Mouse (Mus musculus): ENCODE data around the gene Bloc1s3.

Bloc1s3 gene

DNA sequence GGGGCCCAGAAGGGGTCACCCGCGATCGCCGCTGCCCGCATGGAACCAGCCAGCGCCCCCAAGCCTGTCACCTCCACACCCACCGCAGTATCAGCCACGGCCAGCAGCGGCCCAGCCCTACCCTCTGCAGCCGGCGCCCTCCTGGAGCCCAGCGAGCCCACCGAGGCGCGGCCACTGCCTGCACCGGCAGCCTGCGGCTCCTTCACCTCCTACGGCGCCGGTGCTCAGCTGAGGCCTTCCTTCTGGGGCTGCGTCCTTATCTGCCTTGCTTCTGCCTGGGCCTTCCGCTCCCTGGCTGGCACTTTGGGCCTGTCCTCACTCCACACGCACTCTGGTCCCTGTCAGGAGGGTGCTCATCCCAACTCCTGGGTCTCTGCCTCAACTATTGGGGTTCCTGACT lies 11.9 kb upstream of the Bloc1s3 start:
- intact Hi-C loops (cut with DNase I) = loop anchor here (5.0 kb wide), 1 partner anchor 37 kb away; no protein-coding TSS in a partner anchor

- intact Hi-C loops (cut with DNase I) = loop anchor here (10.0 kb wide), 1 partner anchor 113 kb away; the partner anchor contains the start of genes Ckm and Klc3
These were observed 9.6 kb upstream of the Bloc1s3 start, which contains the start of gene Nkpd1 for GRCm38 (mm10) chr7:19517652-19518365. Nkpd1 (plus strand) TSS chr7:19517838.

DNA sequence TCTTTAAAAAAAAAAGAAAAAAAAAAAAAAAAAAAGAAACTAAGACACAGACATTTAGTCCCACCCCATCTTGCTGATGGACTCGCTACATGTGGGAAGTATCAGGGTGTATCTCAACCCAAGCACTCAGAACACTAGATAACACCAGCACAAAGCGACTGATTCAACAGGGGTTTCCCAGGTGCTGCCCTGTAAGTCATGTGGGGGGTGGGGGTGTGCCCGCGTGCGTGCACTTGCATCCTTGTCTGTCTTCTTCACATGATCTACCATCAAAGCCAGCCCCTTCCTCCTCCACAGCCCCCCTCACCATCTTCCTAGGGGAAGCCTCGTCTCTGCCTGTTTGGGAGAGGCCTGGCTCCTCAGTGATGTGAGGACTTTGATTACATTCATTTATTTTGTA lies 4.2 kb upstream of the Bloc1s3 start:
- intact Hi-C loops (cut with DNase I) = loop anchor here (10.0 kb wide), 1 partner anchor 108 kb away; the partner anchor contains the start of genes Ckm and Klc3

GRCm38 (mm10) chr7:19511934-19512333 lies 3.8 kb upstream of the Bloc1s3 start:
- intact Hi-C loops (cut with DNase I) = loop anchor here (10.0 kb wide), 1 partner anchor 107 kb away; the partner anchor contains the start of genes Ckm and Klc3

DNA sequence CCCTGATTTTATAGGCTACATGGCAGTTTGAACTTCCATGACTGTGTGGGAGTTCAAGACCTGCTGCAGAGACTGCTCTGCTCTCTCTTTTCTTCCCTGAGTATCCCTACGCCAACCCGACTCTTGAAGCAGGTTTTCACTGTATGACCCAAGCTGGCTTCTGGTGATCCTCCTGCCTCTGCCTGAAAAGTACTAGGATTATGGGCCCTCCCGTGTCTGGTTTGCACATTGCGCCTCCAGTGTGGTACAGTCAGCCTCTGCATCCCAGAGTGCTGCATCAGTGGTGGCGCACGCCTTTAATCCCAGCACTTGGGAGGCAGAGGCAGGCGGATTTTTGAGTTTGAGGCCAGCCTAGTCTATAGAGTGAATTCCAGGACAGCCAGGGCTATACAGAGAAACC lies 1.6 kb upstream of the Bloc1s3 start:
- intact Hi-C loops (cut with DNase I) = loop anchor here (5.0 to 10.0 kb wide), 3 partner anchors 52 to 105 kb away; partner anchors contain the start of genes Ckm, Klc3 and Mark4

DNA sequence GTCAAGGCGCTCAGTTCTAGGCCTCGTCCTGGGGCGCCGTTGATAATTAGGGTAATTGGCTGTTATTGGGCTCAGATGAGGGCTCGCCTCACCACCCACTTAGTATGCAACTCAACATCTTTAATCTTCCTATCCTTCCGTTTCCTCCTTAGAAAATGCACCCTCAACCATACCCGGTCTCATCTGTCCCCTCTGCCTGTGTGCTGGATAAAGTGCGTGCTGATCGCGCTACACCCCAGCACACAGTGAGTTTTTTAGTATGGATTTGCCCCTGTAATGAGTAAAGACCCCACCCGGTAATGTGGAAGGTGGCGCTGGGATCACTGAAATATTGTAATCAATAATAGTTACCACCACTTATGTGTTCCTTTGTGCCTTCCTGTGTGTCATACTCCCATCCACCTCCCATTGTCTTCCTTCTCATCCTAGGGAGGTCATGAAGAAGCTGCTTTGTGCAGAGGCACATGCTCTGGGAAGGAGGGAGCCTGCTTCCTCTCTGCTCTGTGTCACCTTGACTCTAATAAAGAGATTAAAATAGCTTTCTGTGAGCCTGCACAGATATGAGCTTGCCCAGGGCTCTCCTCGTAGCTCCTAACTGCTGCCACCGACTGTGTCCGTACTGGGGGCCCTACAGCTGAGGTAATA lies 879 bp upstream of the Bloc1s3 start:
- intact Hi-C loops (cut with DNase I) = loop anchor here (5.0 kb wide), 2 partner anchors 52 to 63 kb away; partner anchors contain the start of gene Mark4

DNA sequence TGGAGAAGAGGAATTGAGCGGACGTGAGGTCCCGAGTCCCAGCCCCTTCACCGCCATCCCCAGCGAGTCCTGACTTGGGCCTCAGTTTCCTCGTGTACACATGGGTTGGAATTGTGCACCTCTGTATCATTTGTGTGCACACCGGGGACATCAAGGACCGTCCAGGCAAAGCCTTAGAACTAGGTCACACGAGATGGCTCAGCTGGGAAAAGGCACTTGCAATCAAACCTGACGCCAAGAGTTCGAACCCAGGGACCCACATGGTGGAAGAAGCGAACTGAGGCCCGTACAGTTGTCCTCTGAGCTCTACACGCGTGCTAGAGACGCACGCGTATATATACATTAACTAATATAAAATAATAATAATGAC lies 570 bp downstream of the Bloc1s3 start:
- intact Hi-C loops (cut with DNase I) = loop anchor here (5.0 kb wide), 2 partner anchors 50 to 65 kb away; partner anchors contain the start of gene Mark4

DNA sequence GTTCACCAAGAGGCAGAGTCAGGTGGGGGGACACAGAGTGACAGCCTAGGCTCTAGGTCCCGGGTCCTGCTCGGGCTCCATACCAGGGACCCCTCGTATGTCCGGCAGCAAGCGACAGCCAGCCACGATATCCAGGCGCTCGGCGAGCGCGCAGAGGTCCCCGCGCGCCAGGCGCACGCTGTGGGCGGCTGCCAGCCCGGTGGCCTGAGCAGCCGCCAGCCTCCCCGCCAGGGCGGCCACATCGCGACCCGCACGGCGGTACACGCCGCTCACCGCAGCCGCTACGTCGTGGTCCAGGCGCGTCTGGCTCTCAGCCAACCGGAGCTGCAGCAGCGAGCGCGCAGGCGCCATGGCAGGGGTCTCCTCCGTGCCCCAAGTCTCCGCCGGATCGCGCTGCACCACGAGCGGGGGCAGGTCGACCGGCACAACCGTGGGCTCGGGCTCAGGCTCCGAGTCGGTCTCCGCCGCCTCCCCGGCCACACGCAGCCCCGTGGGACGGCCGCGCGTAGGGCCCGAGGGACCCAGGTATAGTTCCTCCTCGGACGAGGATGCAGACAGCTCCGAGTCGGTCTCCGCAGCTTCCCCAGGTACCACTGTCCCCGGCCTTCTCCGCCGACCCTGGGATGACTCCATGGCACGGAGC lies 1.1 kb downstream of the Bloc1s3 start:
- intact Hi-C loops (cut with DNase I) = loop anchor here (5.0 kb wide), 2 partner anchors 50 to 65 kb away; partner anchors contain the start of gene Mark4

- intact Hi-C loops (cut with DNase I) = loop anchor here (5.0 kb wide), 2 partner anchors 49 to 66 kb away; partner anchors contain the start of gene Mark4
These were observed 1.8 kb downstream of the Bloc1s3 start for GRCm38 (mm10) chr7:19506326-19506725.

DNA sequence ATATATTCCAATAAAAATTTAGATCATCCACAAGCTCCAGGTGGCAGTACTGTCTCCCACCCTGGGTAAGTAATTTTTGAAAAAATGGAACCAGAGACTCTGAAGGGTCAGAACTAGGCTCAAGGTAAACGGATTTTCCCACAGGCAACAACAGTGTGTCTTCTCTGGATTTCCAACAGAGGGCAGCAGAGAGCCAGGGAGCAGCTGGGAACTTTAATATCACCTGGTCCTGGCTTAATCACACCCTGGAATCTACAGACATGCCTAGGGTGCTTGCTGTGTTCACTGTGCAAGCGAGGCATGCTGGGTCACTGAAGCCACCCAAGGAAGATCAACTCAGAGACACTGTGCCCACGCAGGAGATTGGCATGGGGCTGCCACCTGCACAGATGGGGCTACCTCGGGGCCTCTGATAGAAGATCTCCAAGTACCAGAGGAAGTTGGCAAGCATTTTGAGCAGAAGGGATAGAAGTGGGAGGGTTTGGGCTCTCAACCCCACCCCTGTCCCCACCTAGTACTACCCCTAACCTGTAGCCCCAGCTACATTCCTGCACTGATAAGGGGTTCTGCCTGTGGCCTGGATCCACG lies 4.6 kb downstream of the Bloc1s3 start:
- intact Hi-C loops (cut with DNase I) = no loop called here

- intact Hi-C loops (cut with DNase I) = no loop called here
These were observed 6.5 kb downstream of the Bloc1s3 start for GRCm38 (mm10) chr7:19501658-19502057.

DNA sequence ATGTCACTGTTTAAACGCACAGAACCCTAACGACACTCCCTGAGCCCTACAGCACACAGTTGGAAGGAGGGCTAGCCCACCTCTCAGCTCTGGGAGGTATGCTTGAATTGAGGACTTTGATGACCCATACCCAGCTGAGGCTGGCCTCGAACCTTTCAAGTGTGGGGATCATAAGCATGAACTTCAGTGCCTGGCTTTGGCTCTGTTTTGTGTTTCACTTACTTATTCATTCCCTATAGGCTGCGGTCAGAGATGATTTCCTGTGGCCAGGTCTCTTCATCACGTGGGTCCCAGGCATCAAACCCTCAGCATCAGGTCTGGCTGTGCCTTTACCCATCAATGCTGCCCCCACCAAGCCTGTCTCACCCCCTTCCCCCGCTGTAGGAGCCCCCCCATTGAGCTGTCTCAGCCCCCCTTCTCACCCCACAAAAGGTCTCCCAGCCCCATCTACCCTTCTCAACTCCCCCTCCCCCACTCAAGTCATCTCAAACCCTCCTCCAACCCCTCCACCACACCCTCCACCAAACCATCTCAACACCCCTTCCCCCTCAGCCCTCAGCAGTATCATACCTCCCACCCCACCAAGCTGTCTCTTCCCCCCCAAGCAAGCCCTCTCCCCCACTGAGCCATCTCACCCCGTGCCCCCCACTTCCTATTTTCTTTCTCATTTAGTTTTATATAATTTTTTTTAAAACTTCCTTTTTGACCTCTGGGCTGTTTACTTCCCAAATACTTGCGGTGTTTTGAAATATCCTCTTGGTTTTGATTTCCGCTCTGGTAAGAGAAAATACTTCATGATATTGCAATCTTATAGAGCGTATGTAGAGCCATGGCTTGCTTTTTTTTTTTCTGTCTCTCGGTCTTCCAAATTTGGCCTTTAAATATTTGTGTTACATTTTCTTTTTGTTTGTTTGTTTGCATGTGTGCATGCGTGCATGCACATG lies 7.5 kb downstream of the Bloc1s3 start:
- intact Hi-C loops (cut with DNase I) = no loop called here

- intact Hi-C loops (cut with DNase I) = no loop called here
These were observed 9.8 kb downstream of the Bloc1s3 start for GRCm38 (mm10) chr7:19498326-19498725.

GRCm38 (mm10) chr7:19496214-19496555 lies 12.0 kb downstream of the Bloc1s3 start:
- intact Hi-C loops (cut with DNase I) = no loop called here

- intact Hi-C loops (cut with DNase I) = no loop called here
These were observed 12.5 kb downstream of the Bloc1s3 start for GRCm38 (mm10) chr7:19495521-19496213.

DNA sequence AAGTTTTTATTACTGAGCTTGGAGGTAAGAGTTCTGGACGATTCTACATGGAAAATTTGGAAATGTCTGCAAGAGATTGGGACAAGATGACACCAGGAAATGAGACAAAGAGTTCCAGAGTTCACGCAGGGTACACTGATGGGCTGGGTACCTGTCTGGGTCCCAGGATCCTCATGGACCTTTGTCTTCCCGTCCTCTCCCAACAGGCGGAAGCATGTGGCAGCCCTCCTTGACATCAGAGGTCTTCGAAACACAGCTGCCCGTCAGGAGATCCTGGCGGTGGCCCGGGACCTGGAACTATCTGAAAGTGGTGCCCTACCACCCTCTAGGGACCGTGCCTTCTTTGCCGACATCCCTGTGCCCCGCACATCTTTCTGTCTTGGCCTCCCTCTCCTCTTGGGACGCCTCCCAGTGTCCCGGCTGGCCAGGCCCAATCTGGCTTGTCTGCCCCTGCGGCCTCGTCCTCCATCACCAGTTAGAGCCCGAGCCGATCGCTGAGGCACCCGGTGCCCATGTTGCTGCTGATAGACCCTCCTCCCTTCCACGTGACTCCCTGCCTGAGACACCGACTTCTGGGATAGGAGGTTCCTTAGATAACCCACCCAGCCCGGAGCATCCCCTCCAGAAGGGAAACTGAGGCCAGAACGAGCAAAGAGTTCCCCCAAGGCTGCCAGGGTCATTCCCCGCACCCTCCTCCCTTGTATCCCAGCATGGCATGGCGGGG lies 13.3 kb downstream of the Bloc1s3 start:
- intact Hi-C loops (cut with DNase I) = no loop called here

GRCm38 (mm10) chr7:19491731-19492130 lies 16.4 kb downstream of the Bloc1s3 start:
- intact Hi-C loops (cut with DNase I) = no loop called here

DNA sequence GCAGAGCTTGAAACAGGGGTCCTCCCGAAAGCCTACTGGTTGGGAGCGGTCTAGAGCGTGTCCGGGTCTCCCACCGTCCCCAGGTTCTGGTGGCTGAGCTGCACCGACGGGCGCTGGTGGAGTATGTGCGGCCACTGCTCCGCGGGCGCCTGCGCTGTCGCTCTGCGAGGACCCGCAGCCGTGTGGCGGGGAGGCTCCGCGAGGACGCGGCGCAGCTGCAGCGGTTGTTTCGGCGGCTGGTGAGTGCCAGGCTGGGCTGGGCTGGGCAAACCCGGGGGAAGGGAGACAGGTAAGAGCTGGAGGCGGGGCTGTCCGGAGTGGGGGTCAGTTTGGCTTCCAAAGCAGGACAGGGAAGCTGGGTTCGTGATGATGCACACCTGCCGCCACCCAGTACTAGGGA lies 18.6 kb downstream of the Bloc1s3 start:
- intact Hi-C loops (cut with DNase I) = no loop called here

- intact Hi-C loops (cut with DNase I) = no loop called here
These were observed 21.6 kb downstream of the Bloc1s3 start for GRCm38 (mm10) chr7:19486549-19486948.

All from adrenal gland (tissue).